Mouse (Mus musculus) cerebellum, adult 9-11 months (tissue): ENCODE measurements around the gene Srp9.
"Not testable (repeated sequence)": the region's sequence is repeated elsewhere in the genome, so short reads cannot be mapped to it uniquely, and the experiment has no call there.

Experiments used
- DNase-seq: peaks from one replicate; pipeline ENCODE4 v3.0.0; 2022

The Srp9 gene

DNA sequence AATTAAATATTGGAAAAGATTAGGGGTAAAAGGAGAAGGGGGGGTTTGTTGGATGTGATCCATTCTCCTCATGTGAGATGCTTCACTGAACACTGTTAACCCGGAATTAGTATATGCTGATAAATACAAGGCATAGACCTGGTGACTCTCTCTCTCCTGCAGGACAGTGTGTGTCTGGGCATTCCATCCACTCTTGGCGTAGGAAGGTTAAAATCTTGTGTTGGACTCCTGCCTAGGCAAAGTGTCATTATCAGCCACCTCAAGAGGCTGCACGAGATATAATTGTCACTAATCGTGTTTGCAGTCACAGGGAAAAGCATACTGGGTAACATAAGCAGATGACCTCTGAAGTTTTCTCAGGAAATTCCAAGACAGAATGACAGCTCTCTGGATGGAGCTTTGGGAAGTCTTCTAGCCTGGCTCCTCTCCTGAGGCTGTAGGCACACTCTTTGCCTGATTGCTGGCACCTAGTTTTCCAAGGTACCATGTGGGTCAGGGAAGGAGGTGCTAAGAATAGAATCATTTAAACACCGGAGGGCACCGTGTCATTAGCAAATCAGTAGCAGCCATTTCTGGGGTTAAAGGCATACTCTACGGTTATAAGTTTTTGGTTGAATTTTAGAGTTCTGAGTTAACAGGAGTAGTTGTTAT, 24.5 kb downstream of the Srp9 start:
- DNase-seq = no peak

DNA sequence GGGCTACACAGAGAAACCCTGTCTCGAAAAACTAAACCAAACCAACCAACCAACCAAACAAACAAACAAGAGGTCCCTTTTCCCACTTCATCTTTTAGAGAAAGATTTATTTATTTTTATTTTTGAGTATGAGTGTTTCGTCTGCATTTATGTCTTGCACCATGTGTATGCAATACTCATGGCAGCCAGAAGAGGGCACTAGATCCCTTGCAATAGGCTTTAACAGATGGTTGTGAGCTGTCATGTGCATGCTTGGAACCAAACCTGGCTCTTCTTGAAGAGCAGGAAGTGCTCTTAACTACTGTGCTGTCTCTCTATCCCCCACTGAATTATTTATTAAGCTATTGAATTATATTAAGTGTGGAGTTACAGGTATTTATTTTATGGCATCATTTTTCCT, 25.4 kb downstream of the Srp9 start:
- no peak for DNase-seq

DNA sequence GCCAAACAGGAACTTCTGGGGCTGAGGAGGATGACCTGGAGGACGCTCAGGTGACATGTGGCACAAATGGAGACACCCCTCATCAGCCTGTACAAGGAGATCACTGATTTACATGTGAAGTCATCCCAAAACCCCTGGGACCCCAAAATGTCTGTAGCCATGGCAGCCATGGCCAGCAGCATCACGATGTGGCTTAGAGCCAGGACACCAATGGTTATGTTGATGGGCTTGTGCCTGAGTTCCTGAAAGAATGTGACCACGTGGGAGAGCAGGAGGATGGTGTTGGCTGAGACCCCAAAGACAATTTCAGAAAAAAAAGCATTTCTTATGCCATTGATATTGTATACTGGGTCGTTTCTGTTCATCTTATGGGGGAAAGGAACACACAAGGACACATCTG, 33.2 kb downstream of the Srp9 start:
- no peak for DNase-seq

DNA sequence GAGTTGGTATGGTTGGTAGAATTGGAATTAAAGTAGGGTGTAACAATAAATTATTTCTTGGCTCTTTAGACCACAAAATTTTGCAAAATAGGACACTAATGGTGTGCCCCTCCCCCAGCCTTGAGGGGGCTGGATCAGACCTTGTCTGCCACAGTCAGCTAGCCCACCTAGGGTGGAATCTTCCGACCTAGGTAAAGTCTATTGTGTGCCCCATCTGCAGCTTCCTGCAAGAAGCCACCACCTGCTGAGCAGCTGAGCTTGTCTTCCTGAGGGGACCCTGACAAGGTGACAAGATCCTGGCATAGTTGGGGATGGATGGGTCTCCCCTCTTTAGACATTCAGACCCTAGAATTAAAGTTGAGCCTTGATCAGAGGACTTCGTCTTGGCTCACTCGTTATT, 35.0 kb downstream of the Srp9 start:
- DNase-seq = no peak

DNA sequence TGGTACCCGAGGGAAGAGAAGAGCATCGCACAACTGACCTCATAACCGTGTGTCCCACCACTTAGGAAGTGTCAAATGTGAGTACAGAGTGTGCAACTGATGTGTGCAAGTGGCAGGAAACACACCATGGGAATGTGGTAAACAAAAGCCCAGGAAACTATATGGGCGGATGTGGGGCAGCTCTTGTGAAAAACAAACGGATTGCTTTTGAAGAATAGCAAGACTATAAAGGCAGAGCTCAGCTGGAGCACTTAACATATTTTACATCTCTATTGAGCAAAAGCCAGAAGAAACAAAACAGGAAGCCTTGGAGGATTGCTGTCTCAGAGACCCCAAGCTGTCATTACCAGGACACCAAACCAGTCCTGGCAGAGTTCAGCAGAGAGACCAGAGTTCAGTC, 38.4 kb downstream of the Srp9 start:
- DNase-seq = no peak

DNA sequence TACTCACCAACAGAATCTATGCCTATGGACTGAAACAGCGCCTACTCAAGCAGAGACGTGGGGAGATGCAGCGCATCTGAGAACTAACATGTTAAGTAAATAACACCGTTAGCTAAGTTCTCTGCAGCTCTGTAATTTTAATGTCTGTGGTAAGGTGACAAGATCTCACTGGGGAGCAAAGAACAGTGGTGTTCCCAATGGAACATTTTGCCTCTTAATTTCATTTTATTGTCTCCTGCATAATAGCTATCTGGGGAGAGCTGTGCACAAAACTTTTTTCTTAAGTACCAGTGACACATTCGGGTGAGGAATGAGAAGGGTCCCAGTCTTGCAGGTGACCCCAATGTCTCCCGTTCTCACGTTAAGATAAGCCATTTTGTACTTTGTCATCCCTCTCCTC, 39.8 kb downstream of the Srp9 start, which contains the start of gene Vmn1r1:
Vmn1r1 (minus strand) TSS at position 101 of the 400 bp plus-strand sequence.
- no peak for DNase-seq

DNA sequence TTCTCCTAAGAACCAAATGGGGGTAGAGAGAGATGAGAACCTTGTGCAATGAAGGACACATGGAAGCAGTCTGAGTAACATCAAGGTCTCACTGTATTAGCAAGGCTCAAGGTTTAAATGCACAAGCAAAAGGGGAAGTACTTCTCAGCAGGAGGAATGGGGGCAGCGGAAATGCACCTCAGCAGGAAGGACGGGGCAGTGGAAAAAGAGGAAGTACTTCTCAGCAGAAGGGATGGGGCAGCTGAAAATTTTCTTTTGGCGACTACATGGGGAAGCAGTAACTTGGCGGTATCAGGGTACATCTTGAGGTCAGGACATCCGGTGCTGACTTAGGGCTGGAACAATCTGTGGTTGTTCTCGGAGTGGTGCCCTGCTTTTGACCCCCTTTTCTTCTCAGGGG, 45.7 kb downstream of the Srp9 start:
- not testable (repeated sequence) for DNase-seq

DNA sequence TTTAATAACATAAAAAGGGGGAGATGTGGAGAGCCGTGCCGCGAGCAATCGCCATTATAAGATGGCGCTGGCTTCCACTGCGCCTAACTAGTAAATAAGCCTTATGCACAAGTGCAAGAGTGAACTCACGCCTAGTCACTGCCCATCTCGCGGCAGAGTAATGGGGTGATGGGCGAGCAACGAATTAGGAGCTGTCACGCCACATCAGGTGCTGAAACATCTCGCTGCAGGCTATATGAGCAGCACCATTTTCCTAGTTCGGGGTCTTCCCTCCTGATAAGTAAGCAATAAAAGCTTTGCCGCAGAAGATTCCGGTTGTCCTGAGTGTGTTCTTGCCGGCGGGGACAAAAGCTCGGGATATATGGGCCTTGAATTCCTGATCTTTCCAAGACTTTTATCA, 52.4 kb downstream of the Srp9 start:
- not testable (repeated sequence) for DNase-seq

DNA sequence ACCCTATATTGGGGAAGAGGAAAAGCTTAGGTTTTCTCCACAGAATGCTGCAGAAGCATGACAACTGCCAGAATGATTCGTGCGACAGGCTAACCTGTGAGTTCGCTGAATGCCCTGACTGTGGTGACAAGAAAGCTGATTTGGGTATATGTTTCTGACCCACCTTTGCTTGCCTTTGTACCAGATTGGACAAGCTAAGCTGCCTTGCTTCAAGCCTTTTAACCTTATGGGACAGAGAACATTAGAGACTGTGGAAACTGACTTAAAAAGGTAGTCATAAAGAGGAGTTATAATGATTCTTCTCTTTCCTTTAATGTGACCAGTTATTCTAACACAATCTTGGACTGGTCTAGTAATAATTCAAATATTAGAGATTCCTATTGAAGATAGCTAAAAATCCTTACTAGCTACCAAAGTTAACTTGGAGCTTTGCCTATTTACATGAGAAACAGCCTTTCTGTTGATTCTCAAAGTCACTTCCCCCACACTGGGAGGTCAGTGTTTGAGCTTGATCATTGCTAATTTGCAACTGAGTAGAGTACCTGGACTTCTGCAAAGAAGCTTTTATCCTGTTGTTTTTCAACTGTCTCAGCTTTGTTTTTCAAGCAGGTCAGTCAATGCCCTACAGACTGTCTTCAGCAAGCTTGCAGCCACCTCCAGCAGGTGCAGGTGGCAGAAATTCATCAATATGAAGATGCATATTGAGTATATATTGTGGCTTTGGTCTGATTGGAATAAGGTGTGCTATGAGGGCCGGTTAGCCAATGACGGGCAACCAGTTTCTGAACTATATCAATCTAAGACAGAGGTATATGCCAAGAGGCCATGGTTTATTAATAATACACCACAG, 57.1 kb downstream of the Srp9 start:
- DNase-seq = no peak
